24 mouse cellular contexts compared by ENCODE assay signal in genomic region chr10:101808768-101809167, GRCm38 (mm10).
DNase-seq lines count a peak whose midpoint lies in the region; ATAC-seq lines count a peak whose summit lies in the region.
"Had no signal": no experiment of that assay in that cellular context is flagged by ENCODE, and none has a peak within 500 bp of the region (broad histone marks: within the 10 kb centered on the region; RNA-seq: fewer than 3 reads in every experiment).

No protein-coding gene starts in this region.

- H3K4me3 ChIP-seq in forebrain, embryonic 14.5 days (ENCODE audit: low read depth, low read length) = no peak overlapping the region
- H3K4me3 ChIP-seq in forebrain, embryonic 11.5 days (ENCODE audit: low read depth, low read length) = no peak overlapping the region
- no peak overlapping the region for H3K4me3 ChIP-seq in forebrain, embryonic 16.5 days (replicated peaks; ENCODE audit: low read length)
- H3K4me3 ChIP-seq: gastrocnemius, adult 2 months; hindbrain, embryonic 12.5 days; hindbrain, embryonic 15.5 days had no signal

- H3K4me1 ChIP-seq in forebrain, embryonic 14.5 days (ENCODE audit: control insufficient read depth, insufficient read depth, low read length) = no peaks in the 10 kb centered on the region
- no peaks in the 10 kb centered on the region for H3K4me1 ChIP-seq in forebrain, embryonic 11.5 days (replicated peaks; ENCODE audit: control insufficient read depth, insufficient read depth, low read length)
- no peaks in the 10 kb centered on the region for H3K4me1 ChIP-seq in forebrain, embryonic 16.5 days (replicated peaks; ENCODE audit: control insufficient read depth, insufficient read depth, low read length)
- H3K4me1 ChIP-seq: hindbrain, embryonic 12.5 days; hindbrain, embryonic 15.5 days had no signal

- H3K9ac ChIP-seq in forebrain, embryonic 14.5 days (ENCODE audit: low read length) = no peak overlapping the region
- H3K9ac ChIP-seq in forebrain, embryonic 11.5 days (ENCODE audit: low read length) = no peak overlapping the region
- H3K9ac ChIP-seq in forebrain, embryonic 16.5 days (replicated peaks; ENCODE audit: low read depth, low read length) = no peak overlapping the region
- H3K9ac ChIP-seq: hindbrain, embryonic 12.5 days; hindbrain, embryonic 15.5 days had no signal

- WGBS in forebrain, embryonic 14.5 days = 88% methylated on average over 2 of the region's 2 CpGs
- 95% methylated on average over 2 of the region's 2 CpGs for WGBS in forebrain, embryonic 11.5 days
- 85% methylated on average over 2 of the region's 2 CpGs for WGBS in forebrain, embryonic 16.5 days

- no peak overlapping the region for H3K4me2 ChIP-seq in forebrain, embryonic 14.5 days (ENCODE audit: low read length)
- no peak overlapping the region for H3K4me2 ChIP-seq in forebrain, embryonic 11.5 days (ENCODE audit: low read depth, low read length, severe bottlenecking)
- no peak overlapping the region for H3K4me2 ChIP-seq in forebrain, embryonic 16.5 days (ENCODE audit: low read length)
- H3K4me2 ChIP-seq: heart, embryonic 11.5 days; hindbrain, embryonic 12.5 days; hindbrain, embryonic 15.5 days had no signal

- no peak overlapping the region for H3K27ac ChIP-seq in forebrain, embryonic 14.5 days (ENCODE audit: low read depth, low read length)
- no peak overlapping the region for H3K27ac ChIP-seq in forebrain, embryonic 11.5 days (ENCODE audit: low read depth, low read length)
- no peak overlapping the region for H3K27ac ChIP-seq in forebrain, embryonic 16.5 days (ENCODE audit: low read length)
- H3K27ac ChIP-seq: gastrocnemius, adult 2 months; hindbrain, embryonic 12.5 days; hindbrain, embryonic 15.5 days had no signal

- no peak for ATAC-seq in forebrain, embryonic 14.5 days
- no peak for ATAC-seq in forebrain, embryonic 11.5 days (replicated peaks; ENCODE audit: low FRiP score)
- ATAC-seq in forebrain, embryonic 16.5 days = peak; percentile 64
- ATAC-seq: intestine, postnatal 0 days; Patski had no signal

- H3K27me3 ChIP-seq in forebrain, embryonic 14.5 days (replicated peaks; ENCODE audit: control insufficient read depth, insufficient read depth, low read length) = no peaks in the 10 kb centered on the region
- no peaks in the 10 kb centered on the region for H3K27me3 ChIP-seq in forebrain, embryonic 11.5 days (ENCODE audit: control insufficient read depth, insufficient read depth, low read length)
- no peaks in the 10 kb centered on the region for H3K27me3 ChIP-seq in forebrain, embryonic 16.5 days (replicated peaks; ENCODE audit: control insufficient read depth, insufficient read depth, low read length)
- H3K27me3 ChIP-seq: CH12.LX; hindbrain, embryonic 12.5 days; hindbrain, embryonic 15.5 days; Patski had no signal

- no peaks in the 10 kb centered on the region for H3K9me3 ChIP-seq in forebrain, embryonic 14.5 days (replicated peaks; ENCODE audit: control insufficient read depth, low read length)
- no peaks in the 10 kb centered on the region for H3K9me3 ChIP-seq in forebrain, embryonic 11.5 days (ENCODE audit: control insufficient read depth, low read length)
- no peaks in the 10 kb centered on the region for H3K9me3 ChIP-seq in forebrain, embryonic 16.5 days (ENCODE audit: control insufficient read depth, low read length)
- H3K9me3 ChIP-seq: G1E; hindbrain, embryonic 12.5 days; hindbrain, embryonic 15.5 days had no signal

- intact Hi-C loops in left cerebral cortex, postnatal 14 days (cut with DNase I) = no loop called here

- DNase-seq in forebrain, embryonic 14.5 days (ENCODE audit: low spot score) = peak; percentile 20
- DNase-seq in forebrain, embryonic 11.5 days (ENCODE audit: low spot score) = no peak
- DNase-seq in left cerebral cortex, postnatal 14 days (ENCODE audit: low spot score in 2 of 2) = peak; percentile 4 to 28
- no peak for DNase-seq in left cerebral cortex, adult 8-10 months (ENCODE audit: low spot score in 2 of 2)
- DNase-seq in brain, adult 2 months (ENCODE audit: low read depth, low spot score) = peak; percentile 8
- no peak for DNase-seq in layer of hippocampus, adult 8-10 months (ENCODE audit: low spot score in 2 of 2)
- DNase-seq in kidney, postnatal 25 days = no peak
- DNase-seq: adrenal gland, postnatal 10 days; adrenal gland, postnatal 36 days; B cell, adult 2 months; cerebellum, adult 11-12 months; cerebellum, adult 9-10 months; cerebellum, postnatal 14 days; gastrocnemius, adult 2 months; gastrocnemius, postnatal 14 days; heart, adult 11 months had no signal

- H3K36me3 ChIP-seq in forebrain, embryonic 14.5 days (ENCODE audit: control insufficient read depth, insufficient read depth, low read length) = no peaks in the 10 kb centered on the region
- H3K36me3 ChIP-seq in forebrain, embryonic 11.5 days (ENCODE audit: control insufficient read depth, insufficient read depth, low read length) = no peaks in the 10 kb centered on the region
- H3K36me3 ChIP-seq in forebrain, embryonic 16.5 days (ENCODE audit: control insufficient read depth, insufficient read depth) = no peaks in the 10 kb centered on the region
- H3K36me3 ChIP-seq: G1E; hindbrain, embryonic 12.5 days; hindbrain, embryonic 15.5 days had no signal

Comparison
In these comparisons a context has a peak if more than half of its experiments do, and no peak if none do; other contexts are left out.
1. DNase-seq: peak in forebrain, embryonic 14.5 days (single experiment), left cerebral cortex, postnatal 14 days (2 of 2) and brain, adult 2 months (single experiment); none in forebrain, embryonic 11.5 days (single experiment), left cerebral cortex, adult 8-10 months (0 of 2), layer of hippocampus, adult 8-10 months (0 of 2) and kidney, postnatal 25 days (0 of 2).